Mouse (Mus musculus): ENCODE measurements around the gene Sec11a. TPM values are rescaled to one million over a fixed set of nuclear protein-coding genes. Genes with fewer than 3 reads are reported as not detected.

Sec11a gene
- polyA plus RNA-seq, 1 experiment from 2014 or later, result 156 TPM

GRCm38 (mm10) chr7:80932777-80933176, 14.8 kb downstream of the Sec11a start:
- no peaks in the 10 kb centered on the region for H3K27me3 ChIP-seq (ENCODE audit: control insufficient read depth, insufficient read depth, low read length)
- no peak overlapping the region for H3K4me2 ChIP-seq (replicated peaks)
- no peaks in the 10 kb centered on the region for H3K4me1 ChIP-seq (replicated peaks; ENCODE audit: control insufficient read depth, insufficient read depth, low read length)
- no peak overlapping the region for H3K4me3 ChIP-seq (replicated peaks; ENCODE audit: low read length)
- H3K36me3 ChIP-seq (replicated peaks; ENCODE audit: control insufficient read depth, insufficient read depth), result peaks cover 46% of the 10 kb centered on the region
- no peak for ATAC-seq (ENCODE audit: low FRiP score)
- H3K27ac ChIP-seq, result no peak overlapping the region
- DNase-seq (ENCODE audit: low spot score), result no peak
- WGBS, result 91% methylated on average over 1 of the region's 1 CpGs
- H3K9ac ChIP-seq, result no peak overlapping the region
- H3K9me3 ChIP-seq (ENCODE audit: control insufficient read depth, low read length), result no peaks in the 10 kb centered on the region

DNA sequence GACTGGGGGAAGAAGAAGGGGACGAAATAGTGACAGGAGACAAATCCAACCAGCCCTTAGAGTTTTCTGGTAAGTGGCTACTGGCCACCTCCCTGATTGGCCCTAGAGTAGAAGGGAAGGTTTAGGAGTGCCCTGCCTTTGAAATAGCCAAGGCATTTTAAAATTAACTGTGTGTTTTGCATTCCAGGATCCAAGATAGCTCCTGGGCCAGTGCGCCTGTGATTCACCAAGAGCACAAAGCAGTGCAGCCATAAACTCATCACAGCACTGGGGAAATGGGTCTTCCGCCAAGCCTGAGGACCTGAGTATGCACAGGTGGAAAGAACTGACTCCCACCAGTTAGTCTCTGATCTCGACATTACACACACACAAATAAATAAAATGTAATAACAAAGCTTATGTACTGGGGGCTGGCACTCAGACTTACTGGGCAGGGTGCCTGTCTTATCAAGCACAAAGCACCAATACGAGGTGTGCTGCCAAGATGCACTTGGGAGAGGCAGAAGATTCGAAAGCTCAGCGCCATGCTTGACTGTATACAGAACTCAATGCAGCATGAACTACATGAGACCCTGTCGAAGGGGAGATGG, 15.9 kb downstream of the Sec11a start:
- WGBS, result 90% methylated on average over 8 of the region's 8 CpGs
- no peak overlapping the region for H3K27ac ChIP-seq
- no peaks in the 10 kb centered on the region for H3K4me1 ChIP-seq (replicated peaks; ENCODE audit: control insufficient read depth, insufficient read depth, low read length)
- H3K9ac ChIP-seq, result no peak overlapping the region
- no peak overlapping the region for H3K4me2 ChIP-seq (replicated peaks)
- H3K4me3 ChIP-seq (replicated peaks; ENCODE audit: low read length), result no peak overlapping the region
- H3K27me3 ChIP-seq (ENCODE audit: control insufficient read depth, insufficient read depth, low read length), result no peaks in the 10 kb centered on the region
- no peaks in the 10 kb centered on the region for H3K9me3 ChIP-seq (ENCODE audit: control insufficient read depth, low read length)
- no peak for ATAC-seq (ENCODE audit: low FRiP score)
- no peak for DNase-seq (ENCODE audit: low spot score)
- peaks cover 56% of the 10 kb centered on the region for H3K36me3 ChIP-seq (replicated peaks; ENCODE audit: control insufficient read depth, insufficient read depth)

GRCm38 (mm10) chr7:80923165-80923564, 24.4 kb downstream of the Sec11a start:
- H3K9me3 ChIP-seq (ENCODE audit: control insufficient read depth, low read length), result no peaks in the 10 kb centered on the region

GRCm38 (mm10) chr7:80919647-80920008, 28.0 kb downstream of the Sec11a start:
- no peaks in the 10 kb centered on the region for H3K9me3 ChIP-seq (ENCODE audit: control insufficient read depth, low read length)
- no peak overlapping the region for H3K4me2 ChIP-seq (replicated peaks)
- H3K27ac ChIP-seq, result no peak overlapping the region
- no peak overlapping the region for H3K4me3 ChIP-seq (replicated peaks; ENCODE audit: low read length)
- H3K4me1 ChIP-seq (replicated peaks; ENCODE audit: control insufficient read depth, insufficient read depth, low read length), result no peaks in the 10 kb centered on the region
- no peak for DNase-seq (ENCODE audit: low spot score)
- 88% methylated on average over 5 of the region's 5 CpGs for WGBS
- peaks cover 88% of the 10 kb centered on the region for H3K36me3 ChIP-seq (replicated peaks; ENCODE audit: control insufficient read depth, insufficient read depth)
- no peak for ATAC-seq (ENCODE audit: low FRiP score)
- H3K9ac ChIP-seq, result no peak overlapping the region
- H3K27me3 ChIP-seq (ENCODE audit: control insufficient read depth, insufficient read depth, low read length), result no peaks in the 10 kb centered on the region

More at GRCm38 (mm10) chr7:80923165-80923564, 24.4 kb downstream of the Sec11a start:
- Histone ChIP-seq H3K27ac (no peak overlapping the region), H3K4me2 (replicated peaks) (no peak overlapping the region), H3K36me3 (replicated peaks; ENCODE audit: control insufficient read depth, insufficient read depth) (peaks cover 83% of the 10 kb centered on the region), H3K4me3 (replicated peaks; ENCODE audit: low read length) (no peak overlapping the region), H3K9ac (no peak overlapping the region), H3K4me1 (replicated peaks; ENCODE audit: control insufficient read depth, insufficient read depth, low read length) (no peaks in the 10 kb centered on the region), H3K27me3 (ENCODE audit: control insufficient read depth, insufficient read depth, low read length) (no peaks in the 10 kb centered on the region)
- WGBS, result 92% methylated on average over 2 of the region's 2 CpGs
- DNase-seq (ENCODE audit: low spot score) (no peak), ATAC-seq (ENCODE audit: low FRiP score) (no peak)

DNA sequence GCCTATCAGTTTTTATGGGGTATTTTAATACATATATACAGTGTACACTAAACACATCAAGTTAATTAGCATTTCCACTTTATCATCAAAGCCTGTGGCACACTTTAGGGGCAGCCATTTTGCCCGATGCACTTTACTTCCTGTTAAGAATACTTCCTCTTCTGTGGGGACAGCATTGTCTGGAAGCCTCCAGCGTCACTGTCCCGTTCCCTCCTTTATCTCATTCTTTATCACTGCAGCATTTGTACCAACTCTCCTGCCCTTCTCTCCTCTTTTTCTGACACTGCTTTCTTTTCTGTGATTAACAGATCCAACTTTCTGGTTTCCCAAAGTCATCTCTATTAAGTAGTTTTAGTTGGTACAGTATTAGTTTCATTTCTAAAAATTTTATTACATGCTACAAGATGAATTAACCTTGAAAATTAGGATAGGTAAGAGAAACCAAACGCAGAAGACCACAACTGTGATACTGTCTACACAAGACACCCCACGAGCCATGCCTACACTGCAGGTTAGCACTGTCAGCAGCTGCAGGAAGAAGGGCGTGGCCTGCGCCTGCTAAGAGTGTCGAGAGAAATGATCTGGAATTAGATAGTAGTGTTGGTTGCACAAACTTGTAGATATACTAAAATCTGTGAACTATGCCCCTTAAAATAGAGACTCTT, 28.5 kb downstream of the Sec11a start:
- 89% methylated on average over 8 of the region's 8 CpGs for WGBS
- Histone ChIP-seq H3K36me3 (replicated peaks; ENCODE audit: control insufficient read depth, insufficient read depth) (peaks cover 88% of the 10 kb centered on the region), H3K4me1 (replicated peaks; ENCODE audit: control insufficient read depth, insufficient read depth, low read length) (no peaks in the 10 kb centered on the region), H3K4me2 (replicated peaks) (no peak overlapping the region), H3K9ac (no peak overlapping the region), H3K4me3 (replicated peaks; ENCODE audit: low read length) (no peak overlapping the region), H3K9me3 (ENCODE audit: control insufficient read depth, low read length) (no peaks in the 10 kb centered on the region), H3K27ac (no peak overlapping the region), H3K27me3 (ENCODE audit: control insufficient read depth, insufficient read depth, low read length) (no peaks in the 10 kb centered on the region)
- no peak for DNase-seq (ENCODE audit: low spot score)
- ATAC-seq (ENCODE audit: low FRiP score), result no peak

GRCm38 (mm10) chr7:80917916-80918465, 29.6 kb downstream of the Sec11a start:
- DNase-seq (ENCODE audit: low spot score), result no peak
- Histone ChIP-seq H3K27ac (no peak overlapping the region), H3K4me2 (replicated peaks) (no peak overlapping the region), H3K36me3 (replicated peaks; ENCODE audit: control insufficient read depth, insufficient read depth) (peaks cover 91% of the 10 kb centered on the region), H3K9me3 (ENCODE audit: control insufficient read depth, low read length) (no peaks in the 10 kb centered on the region), H3K4me1 (replicated peaks; ENCODE audit: control insufficient read depth, insufficient read depth, low read length) (no peaks in the 10 kb centered on the region), H3K9ac (no peak overlapping the region), H3K4me3 (replicated peaks; ENCODE audit: low read length) (no peak overlapping the region), H3K27me3 (ENCODE audit: control insufficient read depth, insufficient read depth, low read length) (no peaks in the 10 kb centered on the region)
- no peak for ATAC-seq (ENCODE audit: low FRiP score)
- WGBS, result 90% methylated on average over 4 of the region's 4 CpGs

DNA sequence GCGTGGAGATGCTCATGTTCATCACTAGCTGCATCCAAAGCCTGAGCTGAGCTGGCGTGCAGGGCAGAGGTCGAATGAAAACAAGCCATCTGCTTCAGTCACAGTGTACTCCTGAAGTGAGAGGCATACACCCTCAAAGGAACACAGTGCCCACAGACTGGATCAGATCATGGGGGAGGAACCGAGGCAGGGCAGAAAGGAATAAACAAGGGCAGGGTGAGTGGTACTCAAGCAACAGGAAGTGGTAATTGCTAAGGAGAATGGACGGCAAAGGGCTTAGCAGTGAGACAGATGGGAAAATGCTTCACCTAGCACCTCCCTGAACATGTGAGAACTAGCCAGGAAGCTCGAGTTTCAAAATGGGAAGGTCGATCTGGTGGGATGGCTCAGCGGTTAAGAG, 35.1 kb downstream of the Sec11a start:
- Histone ChIP-seq H3K27ac (no peak overlapping the region), H3K4me2 (replicated peaks) (no peak overlapping the region), H3K9ac (no peak overlapping the region), H3K9me3 (ENCODE audit: control insufficient read depth, low read length) (no peaks in the 10 kb centered on the region), H3K4me1 (replicated peaks; ENCODE audit: control insufficient read depth, insufficient read depth, low read length) (no peaks in the 10 kb centered on the region), H3K4me3 (replicated peaks; ENCODE audit: low read length) (no peak overlapping the region), H3K36me3 (replicated peaks; ENCODE audit: control insufficient read depth, insufficient read depth) (peaks cover 88% of the 10 kb centered on the region), H3K27me3 (ENCODE audit: control insufficient read depth, insufficient read depth, low read length) (no peaks in the 10 kb centered on the region)
- WGBS, result 94% methylated on average over 8 of the region's 8 CpGs
- DNase-seq (ENCODE audit: low spot score), result no peak
- ATAC-seq (ENCODE audit: low FRiP score), result no peak

- Histone ChIP-seq H3K9ac (no peak overlapping the region), H3K27me3 (ENCODE audit: control insufficient read depth, insufficient read depth, low read length) (no peaks in the 10 kb centered on the region), H3K9me3 (ENCODE audit: control insufficient read depth, low read length) (no peaks in the 10 kb centered on the region), H3K27ac (no peak overlapping the region), H3K4me3 (replicated peaks; ENCODE audit: low read length) (no peak overlapping the region), H3K36me3 (replicated peaks; ENCODE audit: control insufficient read depth, insufficient read depth) (peaks cover 81% of the 10 kb centered on the region), H3K4me1 (replicated peaks; ENCODE audit: control insufficient read depth, insufficient read depth, low read length) (no peaks in the 10 kb centered on the region), H3K4me2 (replicated peaks) (no peak overlapping the region)
- ATAC-seq (ENCODE audit: low FRiP score), result no peak
- no peak for DNase-seq (ENCODE audit: low spot score)
- WGBS, result 83% methylated on average over 7 of the region's 7 CpGs
Observed at GRCm38 (mm10) chr7:80911053-80911452, 36.5 kb downstream of the Sec11a start.

GRCm38 (mm10) chr7:80904921-80905515, 42.6 kb downstream of the Sec11a start, which contains the start of gene Nmb:
Gene Nmb, minus strand, starts transcription at chr7:80905076.
- Histone ChIP-seq H3K9me3 (ENCODE audit: control insufficient read depth, low read length) (no peaks in the 10 kb centered on the region), H3K27me3 (ENCODE audit: control insufficient read depth, insufficient read depth, low read length) (no peaks in the 10 kb centered on the region), H3K36me3 (replicated peaks; ENCODE audit: control insufficient read depth, insufficient read depth) (peaks cover 31% of the 10 kb centered on the region), H3K4me2 (replicated peaks) (peak within 1 kb of the TSS; percentile 77), H3K27ac (0 out of 2 replicates have a peak within 1 kb of the TSS, but pooled peaks have one; percentile 3), H3K4me3 (replicated peaks; ENCODE audit: low read length) (peak within 1 kb of the TSS; percentile 35), H3K9ac (peak within 1 kb of the TSS; percentile 58), H3K4me1 (replicated peaks; ENCODE audit: control insufficient read depth, insufficient read depth, low read length) (peaks cover 16% of the 10 kb centered on the region)
- ATAC-seq (ENCODE audit: low FRiP score) (peak; percentile 59), DNase-seq (ENCODE audit: low spot score) (peak; percentile 71)
- WGBS, result 4% methylated on average over 19 of the region's 19 CpGs

Measured in hindbrain, embryonic 14.5 days (tissue).